ENCODE assay signal across 25 mouse cellular contexts in genomic region chr1:62444406-62444805, GRCm38 (mm10).
A peak's percentile ranks its signal among the peaks of the same experiment; 100 is the strongest.
DNase-seq lines count a peak whose midpoint lies in the region; ATAC-seq and TF ChIP-seq lines count a peak whose summit lies in the region.
"Had no signal": no experiment of that assay in that cellular context is flagged by ENCODE, and none has a peak within 500 bp of the region (broad histone marks: within the 10 kb centered on the region; RNA-seq: fewer than 3 reads in every experiment).

No protein-coding gene starts in this region.

- no peak overlapping the region for H3K4me2 ChIP-seq in limb, embryonic 14.5 days (replicated peaks; ENCODE audit: low read depth, low read length, severe bottlenecking)
- H3K4me2 ChIP-seq in limb, embryonic 15.5 days: no peak overlapping the region
- H3K4me2 ChIP-seq in forebrain, embryonic 11.5 days (ENCODE audit: low read depth, low read length, severe bottlenecking): no peak overlapping the region
- H3K4me2 ChIP-seq: embryonic facial prominence, embryonic 13.5 days; forebrain, embryonic 13.5 days; forebrain, embryonic 15.5 days had no signal

- 78% methylated on average over 3 of the region's 3 CpGs for WGBS in limb, embryonic 14.5 days
- 90% methylated on average over 3 of the region's 3 CpGs for WGBS in limb, embryonic 10.5 days
- 74% methylated on average over 3 of the region's 3 CpGs for WGBS in limb, embryonic 15.5 days
- WGBS in forebrain, embryonic 11.5 days: 91% methylated on average over 3 of the region's 3 CpGs

- no peaks in the 10 kb centered on the region for H3K27me3 ChIP-seq in limb, embryonic 14.5 days (ENCODE audit: control insufficient read depth, insufficient read depth, low read length)
- no peaks in the 10 kb centered on the region for H3K27me3 ChIP-seq in limb, embryonic 10.5 days (ENCODE audit: low read depth, poor library complexity, severe bottlenecking)
- no peaks in the 10 kb centered on the region for H3K27me3 ChIP-seq in limb, embryonic 15.5 days
- H3K27me3 ChIP-seq in forebrain, embryonic 11.5 days (ENCODE audit: control insufficient read depth, insufficient read depth, low read length): no peaks in the 10 kb centered on the region
- H3K27me3 ChIP-seq: CH12.LX; embryonic facial prominence, embryonic 13.5 days; forebrain, embryonic 13.5 days; forebrain, embryonic 15.5 days had no signal

- H3K4me3 ChIP-seq in limb, embryonic 14.5 days (replicated peaks; ENCODE audit: low read length): no peak overlapping the region
- H3K4me3 ChIP-seq in limb, embryonic 10.5 days: no peak overlapping the region
- H3K4me3 ChIP-seq in limb, embryonic 15.5 days: no peak overlapping the region
- H3K4me3 ChIP-seq in forebrain, embryonic 11.5 days (ENCODE audit: low read depth, low read length): no peak overlapping the region
- H3K4me3 ChIP-seq: embryonic facial prominence, embryonic 13.5 days; erythroblast, embryonic 14.5 days; forebrain, embryonic 10.5 days; forebrain, embryonic 13.5 days; forebrain, embryonic 15.5 days had no signal

- no peaks in the 10 kb centered on the region for H3K9me3 ChIP-seq in limb, embryonic 14.5 days (ENCODE audit: control insufficient read depth, low read length)
- H3K9me3 ChIP-seq in limb, embryonic 10.5 days (replicated peaks): no peaks in the 10 kb centered on the region
- H3K9me3 ChIP-seq in limb, embryonic 15.5 days: no peaks in the 10 kb centered on the region
- no peaks in the 10 kb centered on the region for H3K9me3 ChIP-seq in forebrain, embryonic 11.5 days (ENCODE audit: control insufficient read depth, low read length)
- H3K9me3 ChIP-seq: embryonic facial prominence, embryonic 13.5 days; forebrain, embryonic 10.5 days; forebrain, embryonic 13.5 days; forebrain, embryonic 15.5 days; G1E had no signal

- H3K9ac ChIP-seq in limb, embryonic 14.5 days (ENCODE audit: low read depth, low read length, severe bottlenecking): no peak overlapping the region
- no peak overlapping the region for H3K9ac ChIP-seq in limb, embryonic 15.5 days
- H3K9ac ChIP-seq in forebrain, embryonic 11.5 days (ENCODE audit: low read length): no peak overlapping the region
- H3K9ac ChIP-seq: embryonic facial prominence, embryonic 13.5 days; forebrain, embryonic 13.5 days; forebrain, embryonic 15.5 days; forebrain, postnatal 0 days had no signal

- ATAC-seq in limb, embryonic 14.5 days (ENCODE audit: low FRiP score, low read depth): no peak
- ATAC-seq in limb, embryonic 15.5 days (ENCODE audit: insufficient number of reproducible peaks, low FRiP score, low TSS enrichment, low read depth): 0 out of 2 replicates have a peak, but pooled peaks have one; percentile 35
- no peak for ATAC-seq in forebrain, embryonic 11.5 days (replicated peaks; ENCODE audit: low FRiP score)
- ATAC-seq: CD4-positive, CD25-positive, alpha-beta regulatory T cell, adult 4 months; forebrain, embryonic 13.5 days; forebrain, embryonic 15.5 days; forebrain, postnatal 0 days had no signal

- H3K36me3 ChIP-seq in limb, embryonic 14.5 days (ENCODE audit: control insufficient read depth, insufficient read depth, low read length): no peaks in the 10 kb centered on the region
- no peaks in the 10 kb centered on the region for H3K36me3 ChIP-seq in limb, embryonic 10.5 days
- no peaks in the 10 kb centered on the region for H3K36me3 ChIP-seq in limb, embryonic 15.5 days
- no peaks in the 10 kb centered on the region for H3K36me3 ChIP-seq in forebrain, embryonic 11.5 days (ENCODE audit: control insufficient read depth, insufficient read depth, low read length)
- H3K36me3 ChIP-seq: embryonic facial prominence, embryonic 13.5 days; forebrain, embryonic 10.5 days; forebrain, embryonic 15.5 days; G1E had no signal

- peaks cover 19% of the 10 kb centered on the region for H3K4me1 ChIP-seq in limb, embryonic 14.5 days (ENCODE audit: control insufficient read depth, insufficient read depth, low read length)
- peaks cover 15% of the 10 kb centered on the region; the same call in 1 of the 2 replicates for H3K4me1 ChIP-seq in limb, embryonic 10.5 days
- peaks cover 6% of the 10 kb centered on the region for H3K4me1 ChIP-seq in limb, embryonic 15.5 days
- H3K4me1 ChIP-seq in forebrain, embryonic 11.5 days (replicated peaks; ENCODE audit: control insufficient read depth, insufficient read depth, low read length): no peaks in the 10 kb centered on the region
- H3K4me1 ChIP-seq: forebrain, embryonic 10.5 days; forebrain, embryonic 13.5 days had no signal

- no peak overlapping the region for H3K27ac ChIP-seq in limb, embryonic 14.5 days (replicated peaks; ENCODE audit: low read depth, low read length)
- H3K27ac ChIP-seq in limb, embryonic 10.5 days: no peak overlapping the region
- H3K27ac ChIP-seq in limb, embryonic 15.5 days: 0 out of 2 replicates have a peak overlapping the region, but pooled peaks have one; percentile 14
- H3K27ac ChIP-seq in forebrain, embryonic 11.5 days (ENCODE audit: low read depth, low read length): no peak overlapping the region
- H3K27ac ChIP-seq: embryonic facial prominence, embryonic 13.5 days; forebrain, embryonic 10.5 days; forebrain, embryonic 13.5 days; forebrain, embryonic 15.5 days had no signal

- TF ChIP-seq POLR2A in limb, embryonic 14.5 days (IDR thresholded peaks at IDR 0.05; ENCODE audit: borderline replicate concordance, extremely low read depth, insufficient read depth, insufficient read length): no peak

- peak; percentile 51 for DNase-seq in limb, embryonic 14.5 days (ENCODE audit: low spot score)
- no peak for DNase-seq in limb, embryonic 10.5 days (ENCODE audit: low spot score)
- DNase-seq in NIH3T3 (ENCODE audit: low read depth): peak; percentile 50
- no peak for DNase-seq in right cerebral cortex, adult 18-20 months
- no peak for DNase-seq in forebrain, embryonic 11.5 days (ENCODE audit: low spot score)
- DNase-seq: adrenal gland, adult 2 months; adrenal gland, postnatal 10 days; adrenal gland, postnatal 25 days; B cell, adult 2 months; cerebellum, adult 11 months; cerebellum, adult 18-20 months; cerebellum, adult 8-10 months; cerebellum, adult 9-11 months; cerebellum, postnatal 14 days; cerebellum, postnatal 36 days; forebrain, postnatal 0 days had no signal

Comparison
In these comparisons a context has a peak if more than half of its experiments do, and no peak if none do; other contexts are left out.
1. DNase-seq: peak in limb, embryonic 14.5 days (single experiment) and NIH3T3 (single experiment); none in limb, embryonic 10.5 days (single experiment), right cerebral cortex, adult 18-20 months (single experiment) and forebrain, embryonic 11.5 days (single experiment).